Mouse (Mus musculus) liver, embryonic 12.5 days (tissue): ENCODE results near the gene Snx18. TPM values are rescaled to one million over a fixed set of nuclear protein-coding genes. Genes with fewer than 3 reads are reported as not detected.
A peak's percentile ranks its signal among the peaks of the same experiment; 100 is the strongest.

Source experiments
- ATAC-seq: fragments of 200-750 bp; cut with Nextera tagmentation; 2 replicates; pipeline ENCODE4 v1.8.0; 2017; ENCODE audit warnings: moderate number of reproducible peaks, mild to moderate bottlenecking, moderate library complexity
- H3K27ac ChIP-seq: fragments of 300-500 bp; sonication (generic); 2 replicates; pipeline ENCODE4 v1.5.1; 2016; ENCODE audit warnings: mild to moderate bottlenecking
- H3K27me3 ChIP-seq: fragments of 300-500 bp; sonication (generic); replicated peaks from 2 replicates; pipeline ENCODE4 v1.6.1; 2016; ENCODE audit warnings: mild to moderate bottlenecking, moderate library complexity
- H3K36me3 ChIP-seq: fragments of 300-500 bp; sonication (generic); 2 replicates; pipeline ENCODE4 v1.6.1; 2016; ENCODE audit warnings: mild to moderate bottlenecking, moderate library complexity
- H3K4me1 ChIP-seq: fragments of 300-500 bp; sonication (generic); 2 replicates; pipeline ENCODE4 v1.6.1; 2016
- H3K4me2 ChIP-seq: fragments of 300-500 bp; sonication (generic); 2 replicates; pipeline ENCODE4 v1.6.1; 2016; ENCODE audit warnings: mild to moderate bottlenecking, moderate library complexity
- H3K4me3 ChIP-seq: fragments of 300-500 bp; sonication (generic); 2 replicates; pipeline ENCODE4 v1.5.1; 2016; ENCODE audit warnings: mild to moderate bottlenecking, moderate library complexity
- H3K9ac ChIP-seq: fragments of 300-500 bp; sonication (generic); 2 replicates; pipeline ENCODE4 v1.6.1; 2016; ENCODE audit warnings: mild to moderate bottlenecking, moderate library complexity
- H3K9me3 ChIP-seq: fragments of 300-500 bp; sonication (generic); replicated peaks from 2 replicates; pipeline ENCODE4 v1.6.1; 2016; ENCODE audit warnings: mild to moderate bottlenecking, moderate library complexity
- WGBS: fragments of 180-500 bp; shearing (Covaris S2); methylation state at CpG from one replicate; pipeline ENCODE4 v1.1.7; 2016; ENCODE audit not compliant: insufficient replicate concordance; 5-methylcytosine and 5-hydroxymethylcytosine counted together
- polyA plus RNA-seq: library from polyadenylated mRNA; unstranded; fragments of >200 nt; fragmentation: Nextera tagmentation; extraction: Ambion mirVana; gene quantifications from 2 replicates; pipeline ENCODE4 v1.2.1, GENCODE M21; 2016

The Snx18 gene
- polyA plus RNA-seq = 12.3 and 12.8 TPM in 2 replicates

- peak within 1 kb of the TSS; percentile 81 for H3K9ac ChIP-seq
- peaks cover 6% of the 10 kb centered on the region; the same call in 1 of the 2 replicates for H3K36me3 ChIP-seq
- H3K4me2 ChIP-seq = peak within 1 kb of the TSS; percentile 99
- H3K27me3 ChIP-seq = peaks cover 15% of the 10 kb centered on the region
- peak within 1 kb of the TSS; percentile 74 for H3K4me3 ChIP-seq
- no peaks in the 10 kb centered on the region for H3K9me3 ChIP-seq
- peak within 1 kb of the TSS; percentile 76 for H3K27ac ChIP-seq
- peaks cover 55% of the 10 kb centered on the region for H3K4me1 ChIP-seq
- WGBS = 1% methylated on average over 91 of the region's 119 CpGs
- peak; percentile 90 for ATAC-seq
Observed at GRCm38 (mm10) chr13:113617891-113618823, at the start of gene Snx18. TSS of gene Snx18 (minus strand) at chr13:113618564.

- Histone ChIP-seq H3K36me3 (no peaks in the 10 kb centered on the region), H3K4me3 (no peak overlapping the region), H3K4me1 (no peaks in the 10 kb centered on the region), H3K9ac (no peak overlapping the region), H3K4me2 (no peak overlapping the region), H3K27me3 (0 out of 2 replicates have a peak, but pooled peaks cover 3% of the 10 kb centered on the region), H3K9me3 (no peaks in the 10 kb centered on the region), H3K27ac (no peak overlapping the region)
- WGBS = 68% methylated on average over 7 of the region's 7 CpGs
- ATAC-seq = no peak
Observed at GRCm38 (mm10) chr13:113663883-113664282, 45.5 kb upstream of the Snx18 start.

GRCm38 (mm10) chr13:113663151-113663779 lies 44.9 kb upstream of the Snx18 start, which contains the start of gene Hspb3:
TSS of gene Hspb3 (minus strand) at chr13:113663676.
- H3K27me3 ChIP-seq = 0 out of 2 replicates have a peak, but pooled peaks cover 3% of the 10 kb centered on the region
- H3K9ac ChIP-seq = no peak within 1 kb of the TSS
- ATAC-seq = no peak
- H3K4me1 ChIP-seq = no peaks in the 10 kb centered on the region
- no peaks in the 10 kb centered on the region for H3K36me3 ChIP-seq
- no peaks in the 10 kb centered on the region for H3K9me3 ChIP-seq
- no peak within 1 kb of the TSS for H3K27ac ChIP-seq
- no peak within 1 kb of the TSS for H3K4me2 ChIP-seq
- H3K4me3 ChIP-seq = no peak within 1 kb of the TSS
- 68% methylated on average over 28 of the region's 28 CpGs for WGBS

GRCm38 (mm10) chr13:113661826-113662271 lies 43.5 kb upstream of the Snx18 start:
- H3K36me3 ChIP-seq = no peaks in the 10 kb centered on the region
- H3K4me1 ChIP-seq = no peaks in the 10 kb centered on the region

GRCm38 (mm10) chr13:113660576-113661310 lies 42.4 kb upstream of the Snx18 start:
- ATAC-seq = no peak
- no peaks in the 10 kb centered on the region for H3K4me1 ChIP-seq
- no peak overlapping the region for H3K4me2 ChIP-seq
- 70% methylated on average over 9 of the region's 9 CpGs for WGBS
- no peaks in the 10 kb centered on the region for H3K36me3 ChIP-seq
- H3K9me3 ChIP-seq = no peaks in the 10 kb centered on the region
- H3K27me3 ChIP-seq = 0 out of 2 replicates have a peak, but pooled peaks cover 3% of the 10 kb centered on the region
- H3K27ac ChIP-seq = no peak overlapping the region
- H3K4me3 ChIP-seq = no peak overlapping the region
- H3K9ac ChIP-seq = no peak overlapping the region

More at GRCm38 (mm10) chr13:113661826-113662271, 43.5 kb upstream of the Snx18 start:
- Histone ChIP-seq H3K9me3 (no peaks in the 10 kb centered on the region), H3K4me2 (no peak overlapping the region), H3K27ac (no peak overlapping the region), H3K4me3 (no peak overlapping the region), H3K27me3 (0 out of 2 replicates have a peak, but pooled peaks cover 3% of the 10 kb centered on the region), H3K9ac (no peak overlapping the region)
- WGBS = 57% methylated on average over 7 of the region's 7 CpGs
- ATAC-seq = no peak

- 46% methylated on average over 7 of the region's 7 CpGs for WGBS
- H3K4me2 ChIP-seq = no peak overlapping the region
- H3K9me3 ChIP-seq = no peaks in the 10 kb centered on the region
- H3K27ac ChIP-seq = no peak overlapping the region
- ATAC-seq = no peak
- H3K27me3 ChIP-seq = no peaks in the 10 kb centered on the region
- no peaks in the 10 kb centered on the region for H3K4me1 ChIP-seq
- no peak overlapping the region for H3K4me3 ChIP-seq
- no peak overlapping the region for H3K9ac ChIP-seq
- no peaks in the 10 kb centered on the region for H3K36me3 ChIP-seq
Observed at GRCm38 (mm10) chr13:113657204-113657603, 38.8 kb upstream of the Snx18 start.

- Histone ChIP-seq H3K27ac (no peak overlapping the region), H3K9ac (no peak overlapping the region), H3K9me3 (no peaks in the 10 kb centered on the region), H3K4me3 (no peak overlapping the region), H3K4me1 (no peaks in the 10 kb centered on the region), H3K36me3 (no peaks in the 10 kb centered on the region), H3K4me2 (no peak overlapping the region), H3K27me3 (no peaks in the 10 kb centered on the region)
- WGBS = 74% methylated on average over 4 of the region's 4 CpGs
- ATAC-seq = no peak
Observed at GRCm38 (mm10) chr13:113656639-113657038, 38.3 kb upstream of the Snx18 start.

- Histone ChIP-seq H3K36me3 (no peaks in the 10 kb centered on the region), H3K4me3 (no peak overlapping the region), H3K27ac (no peak overlapping the region), H3K27me3 (no peaks in the 10 kb centered on the region), H3K9me3 (no peaks in the 10 kb centered on the region), H3K4me2 (no peak overlapping the region), H3K9ac (no peak overlapping the region), H3K4me1 (no peaks in the 10 kb centered on the region)
- 79% methylated on average over 4 of the region's 4 CpGs for WGBS
- ATAC-seq = no peak
Observed at GRCm38 (mm10) chr13:113655511-113655910, 37.1 kb upstream of the Snx18 start.

- no peak for ATAC-seq
- H3K27me3 ChIP-seq = no peaks in the 10 kb centered on the region
- H3K4me2 ChIP-seq = no peak overlapping the region
- no peak overlapping the region for H3K9ac ChIP-seq
- no peak overlapping the region for H3K4me3 ChIP-seq
- H3K4me1 ChIP-seq = 0 out of 2 replicates have a peak, but pooled peaks cover 5% of the 10 kb centered on the region
- no peaks in the 10 kb centered on the region for H3K36me3 ChIP-seq
- 79% methylated on average over 11 of the region's 11 CpGs for WGBS
- no peak overlapping the region for H3K27ac ChIP-seq
- no peaks in the 10 kb centered on the region for H3K9me3 ChIP-seq
Observed at GRCm38 (mm10) chr13:113640944-113641597, 22.7 kb upstream of the Snx18 start.

DNA sequence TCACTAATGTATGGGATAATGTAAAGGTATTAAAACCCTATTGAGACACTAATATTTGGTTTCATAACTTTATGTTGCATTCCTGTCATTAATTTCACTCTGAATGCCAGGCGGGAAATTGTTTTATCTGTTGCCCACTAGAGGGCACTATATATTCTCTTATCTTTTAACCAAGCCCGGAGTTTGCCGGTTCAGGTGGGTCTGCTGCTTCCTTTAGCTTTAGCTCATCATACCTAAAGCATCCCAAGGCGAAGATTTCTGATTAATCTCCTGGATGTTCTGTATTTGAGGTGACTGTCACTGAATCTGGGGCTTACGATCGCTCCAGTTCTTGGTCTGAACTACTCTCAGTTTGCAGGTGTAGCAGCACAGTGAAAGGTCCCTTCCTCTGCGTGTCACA lies 20.6 kb upstream of the Snx18 start:
- H3K9me3 ChIP-seq = no peaks in the 10 kb centered on the region
- no peak overlapping the region for H3K9ac ChIP-seq
- WGBS = 21% methylated on average over 7 of the region's 7 CpGs
- H3K4me2 ChIP-seq = 0 out of 2 replicates have a peak overlapping the region, but pooled peaks have one; percentile 27
- no peak overlapping the region for H3K4me3 ChIP-seq
- peaks cover 18% of the 10 kb centered on the region; the same call in 1 of the 2 replicates for H3K4me1 ChIP-seq
- ATAC-seq = no peak
- H3K27ac ChIP-seq = no peak overlapping the region
- no peaks in the 10 kb centered on the region for H3K27me3 ChIP-seq
- H3K36me3 ChIP-seq = no peaks in the 10 kb centered on the region

DNA sequence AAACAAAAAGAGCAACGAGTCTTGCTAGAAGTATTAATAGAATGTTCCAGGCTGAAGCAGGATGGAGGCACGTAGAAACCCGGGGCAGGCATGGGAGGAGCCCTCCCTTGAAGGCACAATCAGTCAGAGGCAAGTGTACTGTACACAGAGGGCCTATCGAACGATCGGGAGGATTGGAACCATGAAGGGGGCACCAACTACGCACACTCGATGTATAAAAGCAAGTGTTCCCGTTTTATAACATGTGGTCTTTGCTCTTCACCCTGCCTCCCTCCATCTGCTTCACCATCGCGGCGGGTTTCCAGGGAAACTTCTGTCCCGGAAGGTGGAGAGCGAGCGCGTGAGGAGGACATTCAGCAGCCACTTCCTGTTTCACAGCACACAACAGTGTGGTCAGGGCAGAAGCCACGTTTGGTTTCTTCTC lies 17.4 kb upstream of the Snx18 start:
- Histone ChIP-seq H3K4me1 (peaks cover 25% of the 10 kb centered on the region; the same call in 1 of the 2 replicates), H3K4me3 (no peak overlapping the region), H3K27me3 (no peaks in the 10 kb centered on the region), H3K9me3 (no peaks in the 10 kb centered on the region), H3K36me3 (no peaks in the 10 kb centered on the region), H3K4me2 (peak overlapping the region; percentile 38), H3K9ac (no peak overlapping the region), H3K27ac (no peak overlapping the region)
- 37% methylated on average over 17 of the region's 17 CpGs for WGBS
- ATAC-seq = no peak
